Mouse (Mus musculus): ENCODE measurements around the gene Fbxl2. TPM values are rescaled to one million over a fixed set of nuclear protein-coding genes. Genes with fewer than 3 reads are reported as not detected.

Gene Fbxl2
- polyA plus RNA-seq, 1 experiment from 2014 or later, result 0.59 TPM

GRCm38 (mm10) chr9:113939063-113939850, 106.7 kb downstream of the Fbxl2 start:
- Histone ChIP-seq H3K4me3 (replicated peaks) (no peak overlapping the region), H3K4me2 (no peak overlapping the region), H3K27ac (replicated peaks) (peak overlapping the region; percentile 93), H3K36me3 (replicated peaks) (0 out of 2 replicates have a peak, but pooled peaks cover 6% of the 10 kb centered on the region), H3K27me3 (no peaks in the 10 kb centered on the region), H3K4me1 (replicated peaks) (peaks cover 93% of the 10 kb centered on the region), H3K9me3 (replicated peaks) (no peaks in the 10 kb centered on the region), H3K9ac (no peak overlapping the region)
- WGBS (ENCODE audit: insufficient replicate concordance), result 83% methylated on average over 9 of the region's 9 CpGs
- no peak for ATAC-seq (ENCODE audit: insufficient read depth)

GRCm38 (mm10) chr9:113935638-113936037, 110.4 kb downstream of the Fbxl2 start:
- ATAC-seq (ENCODE audit: insufficient read depth), result no peak
- H3K36me3 ChIP-seq (replicated peaks), result no peaks in the 10 kb centered on the region
- H3K4me3 ChIP-seq (replicated peaks), result peak overlapping the region; percentile 22
- H3K9me3 ChIP-seq (replicated peaks), result no peaks in the 10 kb centered on the region
- WGBS (ENCODE audit: insufficient replicate concordance), result 46% methylated on average over 5 of the region's 5 CpGs
- no peaks in the 10 kb centered on the region for H3K27me3 ChIP-seq
- peak overlapping the region; percentile 26; the same call in 1 of the 2 replicates for H3K9ac ChIP-seq
- H3K4me1 ChIP-seq (replicated peaks), result peaks cover 76% of the 10 kb centered on the region
- peak overlapping the region; percentile 26 for H3K4me2 ChIP-seq
- peak overlapping the region; percentile 61 for H3K27ac ChIP-seq (replicated peaks)

- peak overlapping the region; percentile 97 for H3K27ac ChIP-seq (replicated peaks)
- peak overlapping the region; percentile 81 for H3K4me2 ChIP-seq
- peaks cover 55% of the 10 kb centered on the region for H3K4me1 ChIP-seq (replicated peaks)
- no peak for ATAC-seq (ENCODE audit: insufficient read depth)
- peak overlapping the region; percentile 98 for H3K4me3 ChIP-seq (replicated peaks)
- no peaks in the 10 kb centered on the region for H3K36me3 ChIP-seq (replicated peaks)
- H3K27me3 ChIP-seq, result 0 out of 2 replicates have a peak, but pooled peaks cover 4% of the 10 kb centered on the region
- WGBS (ENCODE audit: insufficient replicate concordance), result 15% methylated on average over 11 of the region's 11 CpGs
- peak overlapping the region; percentile 99 for H3K9ac ChIP-seq
- H3K9me3 ChIP-seq (replicated peaks), result no peaks in the 10 kb centered on the region
Measured at GRCm38 (mm10) chr9:113932501-113932900, 113.5 kb downstream of the Fbxl2 start.

- 0 out of 2 replicates have a peak, but pooled peaks cover 8% of the 10 kb centered on the region for H3K27me3 ChIP-seq
- 1% methylated on average over 8 of the region's 8 CpGs for WGBS (ENCODE audit: insufficient replicate concordance)
- ATAC-seq (ENCODE audit: insufficient read depth), result no peak
- H3K4me3 ChIP-seq (replicated peaks), result peak overlapping the region; percentile 98
- H3K9ac ChIP-seq, result peak overlapping the region; percentile 99
- H3K27ac ChIP-seq (replicated peaks), result peak overlapping the region; percentile 97
- no peaks in the 10 kb centered on the region for H3K36me3 ChIP-seq (replicated peaks)
- no peaks in the 10 kb centered on the region for H3K9me3 ChIP-seq (replicated peaks)
- peaks cover 51% of the 10 kb centered on the region for H3K4me1 ChIP-seq (replicated peaks)
- H3K4me2 ChIP-seq, result peak overlapping the region; percentile 81
Measured at GRCm38 (mm10) chr9:113932100-113932470, 113.9 kb downstream of the Fbxl2 start.

GRCm38 (mm10) chr9:113931375-113932099, 114.5 kb downstream of the Fbxl2 start:
- Histone ChIP-seq H3K4me2 (peak overlapping the region; percentile 81), H3K4me1 (replicated peaks) (peaks cover 47% of the 10 kb centered on the region)
- ATAC-seq (ENCODE audit: insufficient read depth), result peak; percentile 1

GRCm38 (mm10) chr9:113930534-113931374, 115.2 kb downstream of the Fbxl2 start, which contains the start of gene Ubp1:
Gene Ubp1 (plus strand): TSS chr9:113930934.
- WGBS (ENCODE audit: insufficient replicate concordance), result 1% methylated on average over 59 of the region's 86 CpGs
- Histone ChIP-seq H3K4me2 (peak within 1 kb of the TSS; percentile 81), H3K9me3 (replicated peaks) (no peaks in the 10 kb centered on the region), H3K27me3 (0 out of 2 replicates have a peak, but pooled peaks cover 10% of the 10 kb centered on the region), H3K4me1 (replicated peaks) (peaks cover 40% of the 10 kb centered on the region), H3K4me3 (replicated peaks) (peak within 1 kb of the TSS; percentile 98), H3K36me3 (replicated peaks) (no peaks in the 10 kb centered on the region), H3K9ac (peak within 1 kb of the TSS; percentile 99), H3K27ac (replicated peaks) (peak within 1 kb of the TSS; percentile 97)
- peak; percentile 98 for ATAC-seq (ENCODE audit: insufficient read depth)

More at GRCm38 (mm10) chr9:113931375-113932099, 114.5 kb downstream of the Fbxl2 start:
- Histone ChIP-seq H3K9ac (peak overlapping the region; percentile 99), H3K27me3 (0 out of 2 replicates have a peak, but pooled peaks cover 10% of the 10 kb centered on the region), H3K36me3 (replicated peaks) (no peaks in the 10 kb centered on the region), H3K27ac (replicated peaks) (peak overlapping the region; percentile 97), H3K9me3 (replicated peaks) (no peaks in the 10 kb centered on the region), H3K4me3 (replicated peaks) (peak overlapping the region; percentile 98)
- WGBS (ENCODE audit: insufficient replicate concordance), result under 1% methylated on average over 71 of the region's 91 CpGs

GRCm38 (mm10) chr9:113929676-113930075, 116.3 kb downstream of the Fbxl2 start:
- Histone ChIP-seq H3K36me3 (replicated peaks) (no peaks in the 10 kb centered on the region), H3K27me3 (0 out of 2 replicates have a peak, but pooled peaks cover 10% of the 10 kb centered on the region), H3K4me3 (replicated peaks) (peak overlapping the region; percentile 98), H3K4me2 (peak overlapping the region; percentile 81), H3K9ac (no peak overlapping the region), H3K27ac (replicated peaks) (peak overlapping the region; percentile 97), H3K9me3 (replicated peaks) (no peaks in the 10 kb centered on the region), H3K4me1 (replicated peaks) (peaks cover 31% of the 10 kb centered on the region)
- WGBS (ENCODE audit: insufficient replicate concordance), result 80% methylated on average over 1 of the region's 1 CpGs
- ATAC-seq (ENCODE audit: insufficient read depth), result no peak

- 22% methylated on average over 4 of the region's 4 CpGs for WGBS (ENCODE audit: insufficient replicate concordance)
- Histone ChIP-seq H3K36me3 (replicated peaks) (no peaks in the 10 kb centered on the region), H3K27ac (replicated peaks) (0 out of 2 replicates have a peak overlapping the region, but pooled peaks have one; percentile 39), H3K4me3 (replicated peaks) (no peak overlapping the region), H3K4me1 (replicated peaks) (peaks cover 22% of the 10 kb centered on the region), H3K9ac (no peak overlapping the region), H3K4me2 (no peak overlapping the region), H3K9me3 (replicated peaks) (no peaks in the 10 kb centered on the region), H3K27me3 (0 out of 2 replicates have a peak, but pooled peaks cover 10% of the 10 kb centered on the region)
- ATAC-seq (ENCODE audit: insufficient read depth), result no peak
Measured at GRCm38 (mm10) chr9:113928591-113928990, 117.4 kb downstream of the Fbxl2 start.

GRCm38 (mm10) chr9:113924883-113925282, 121.1 kb downstream of the Fbxl2 start:
- Histone ChIP-seq H3K36me3 (replicated peaks) (peaks cover 13% of the 10 kb centered on the region), H3K27ac (replicated peaks) (no peak overlapping the region), H3K4me3 (replicated peaks) (no peak overlapping the region), H3K4me2 (no peak overlapping the region), H3K4me1 (replicated peaks) (peaks cover 5% of the 10 kb centered on the region), H3K9ac (no peak overlapping the region), H3K9me3 (replicated peaks) (no peaks in the 10 kb centered on the region), H3K27me3 (0 out of 2 replicates have a peak, but pooled peaks cover 10% of the 10 kb centered on the region)
- ATAC-seq (ENCODE audit: insufficient read depth), result no peak
- 73% methylated on average over 5 of the region's 5 CpGs for WGBS (ENCODE audit: insufficient replicate concordance)

GRCm38 (mm10) chr9:113922677-113923076, 123.3 kb downstream of the Fbxl2 start:
- WGBS (ENCODE audit: insufficient replicate concordance), result 83% methylated on average over 5 of the region's 5 CpGs
- Histone ChIP-seq H3K4me1 (replicated peaks) (no peaks in the 10 kb centered on the region), H3K9ac (no peak overlapping the region), H3K4me2 (no peak overlapping the region), H3K9me3 (replicated peaks) (no peaks in the 10 kb centered on the region), H3K4me3 (replicated peaks) (no peak overlapping the region), H3K36me3 (replicated peaks) (peaks cover 19% of the 10 kb centered on the region), H3K27me3 (0 out of 2 replicates have a peak, but pooled peaks cover 8% of the 10 kb centered on the region), H3K27ac (replicated peaks) (no peak overlapping the region)
- ATAC-seq (ENCODE audit: insufficient read depth), result no peak

Data from liver, embryonic 15.5 days (tissue).